Mouse (Mus musculus): Measurements from ENCODE around the gene Kank3.

DNA sequence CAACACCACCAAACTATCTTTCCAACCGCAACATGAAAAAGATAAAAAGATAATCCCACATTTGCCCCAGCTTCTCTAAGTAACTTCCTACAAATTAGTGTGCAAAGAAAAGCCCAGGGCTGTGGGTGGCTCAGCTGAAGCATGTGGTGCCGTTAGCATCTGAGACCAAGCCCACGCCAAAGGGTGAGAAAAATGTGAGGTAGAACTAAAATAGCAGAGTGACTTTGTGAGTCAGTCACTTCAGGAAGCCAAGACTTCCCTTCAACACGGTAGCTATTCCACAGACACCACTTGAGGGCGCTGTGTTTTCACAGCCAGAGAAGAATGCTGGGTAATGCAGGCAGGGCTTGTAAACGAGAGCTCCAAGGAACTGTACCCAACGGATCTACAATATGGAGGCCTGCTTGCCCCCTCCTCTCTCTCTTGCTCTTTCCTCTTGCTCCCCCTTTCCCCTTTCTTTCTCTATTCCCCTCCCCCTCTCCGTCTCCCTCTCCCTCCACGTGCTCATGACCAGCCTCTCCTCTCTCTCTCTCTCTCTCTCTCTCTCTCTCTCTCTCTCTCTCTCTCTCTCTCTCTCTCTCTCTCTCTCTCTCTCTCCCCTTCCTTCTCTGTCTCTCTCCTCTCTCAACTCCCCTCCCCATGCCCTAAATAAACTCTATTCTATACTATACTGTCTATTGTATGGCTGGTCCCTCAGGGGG lies 55.2 kb downstream of the Kank3 start:
- TF ChIP-seq CTCF (IDR thresholded peaks at IDR 0.05; ENCODE audit: insufficient read depth, low read depth, low read length) = peak; percentile 37; the same call in 1 of the 2 replicates
- TF ChIP-seq POLR2A (IDR thresholded peaks at IDR 0.05; ENCODE audit: insufficient read depth, low read depth, low read length) = no peak

Measured in olfactory bulb, adult 2 months (tissue).